Mouse (Mus musculus): ENCODE measurements at regions not wholly inside any gene's neighbourhood (a gene's known extent, or its start where the extent isn't known, plus 50 kb on each side); places are given as distances from the start of the nearest gene placed in this dataset.

DNA sequence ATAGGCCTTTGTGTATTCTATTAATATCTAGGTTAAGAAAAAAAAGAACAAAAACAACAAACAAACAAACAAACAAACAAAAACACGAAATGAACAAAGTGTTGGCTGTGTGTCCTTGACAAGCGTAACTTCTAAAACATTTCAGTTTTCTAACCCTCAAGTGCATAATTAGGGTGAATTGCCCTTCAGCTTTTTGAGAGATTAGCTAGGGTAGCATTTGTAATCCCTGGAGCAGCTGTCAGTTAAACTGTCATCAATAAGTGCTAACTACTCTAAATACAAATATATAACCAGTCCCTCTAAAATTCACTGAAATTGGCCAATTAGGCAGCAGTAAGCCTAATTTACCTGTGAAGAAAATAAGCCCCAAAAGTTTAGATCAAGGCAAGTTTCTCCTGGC, 467.6 kb downstream of the Gabrg2 start:
- DNase-seq, result no peak

DNA sequence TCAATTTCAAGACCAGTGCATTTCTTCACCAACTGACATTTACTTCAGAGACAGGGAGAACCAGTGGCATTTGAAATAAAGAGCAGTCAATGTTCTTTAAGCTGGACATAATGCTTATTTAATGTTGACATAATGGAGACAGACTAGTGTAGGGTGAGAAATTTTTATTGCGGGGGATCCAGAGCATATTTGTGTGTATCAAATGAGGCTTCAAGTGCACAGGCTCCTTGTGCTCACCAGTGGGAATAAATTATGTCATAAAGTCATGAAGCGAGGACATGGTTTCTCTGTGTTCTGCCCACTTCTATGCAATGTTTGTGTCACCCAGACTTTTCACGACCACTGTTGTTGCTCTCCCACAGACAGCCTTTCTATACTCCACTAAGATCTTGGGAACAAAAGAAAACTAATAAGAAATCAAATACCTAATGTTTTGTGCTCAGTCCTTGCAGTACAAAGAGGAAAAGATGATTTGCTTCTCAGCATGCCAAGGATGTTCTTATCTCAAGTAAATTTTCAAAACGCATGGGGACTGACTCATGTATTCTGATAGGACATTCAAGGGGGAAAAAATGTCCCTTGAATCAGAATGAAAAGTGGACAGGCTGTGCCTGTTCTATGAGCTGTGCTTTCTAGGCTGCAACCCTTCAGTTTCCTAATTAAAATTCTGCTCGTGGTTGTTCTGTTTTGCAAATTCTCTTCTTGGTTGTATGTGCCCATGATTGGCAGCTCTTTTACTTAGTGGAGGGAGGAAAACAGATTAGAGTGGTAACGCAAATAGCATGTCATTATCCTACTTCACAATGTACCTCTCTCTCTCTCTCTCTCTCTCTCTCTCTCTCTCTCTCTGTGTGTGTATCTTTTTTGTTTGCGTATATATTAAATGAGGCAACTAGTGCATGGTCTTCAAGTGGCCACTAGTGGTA, 468.4 kb downstream of the Gabrg2 start:
- DNase-seq, result no peak

DNA sequence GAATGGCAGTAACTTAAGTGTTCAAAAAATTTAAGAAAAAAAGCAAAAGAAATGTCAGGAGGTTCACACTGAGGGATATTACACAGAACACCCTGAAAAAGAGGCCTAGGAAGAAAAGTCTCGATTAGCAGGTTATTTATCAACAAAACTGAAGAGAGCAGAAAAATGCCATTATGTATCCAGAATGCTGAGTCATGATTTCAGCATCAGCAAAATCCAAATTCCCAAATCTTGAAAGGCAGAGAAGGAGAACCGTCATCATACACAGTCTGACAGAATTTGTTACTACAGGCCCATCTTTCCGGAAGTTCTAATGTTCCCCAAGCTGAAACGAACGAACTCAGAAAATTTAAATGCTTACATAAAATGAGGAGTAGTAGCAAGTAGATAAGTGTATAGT, 475.7 kb downstream of the Gabrg2 start:
- DNase-seq, result no peak

DNA sequence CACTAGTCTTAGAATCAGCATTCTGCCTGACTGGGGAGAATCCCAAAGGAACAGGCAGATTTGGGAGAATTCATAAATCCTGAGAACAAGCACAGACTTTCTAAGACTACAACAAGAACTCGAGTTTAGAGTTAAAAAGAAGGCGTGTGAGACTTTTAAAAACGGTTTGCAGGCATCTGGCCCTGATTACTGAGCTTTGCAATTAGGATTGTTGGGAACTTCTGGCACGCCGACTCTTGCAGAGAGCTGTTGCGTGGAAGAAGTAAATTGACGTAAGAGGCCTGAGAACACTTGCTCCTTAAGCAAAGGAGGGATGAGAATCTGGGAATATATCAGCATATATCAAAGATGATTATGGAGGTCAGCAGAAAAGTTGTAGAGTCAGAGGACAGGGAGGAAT, 507.4 kb downstream of the Gabrg2 start:
- peak; percentile 14 to 26 for DNase-seq

DNA sequence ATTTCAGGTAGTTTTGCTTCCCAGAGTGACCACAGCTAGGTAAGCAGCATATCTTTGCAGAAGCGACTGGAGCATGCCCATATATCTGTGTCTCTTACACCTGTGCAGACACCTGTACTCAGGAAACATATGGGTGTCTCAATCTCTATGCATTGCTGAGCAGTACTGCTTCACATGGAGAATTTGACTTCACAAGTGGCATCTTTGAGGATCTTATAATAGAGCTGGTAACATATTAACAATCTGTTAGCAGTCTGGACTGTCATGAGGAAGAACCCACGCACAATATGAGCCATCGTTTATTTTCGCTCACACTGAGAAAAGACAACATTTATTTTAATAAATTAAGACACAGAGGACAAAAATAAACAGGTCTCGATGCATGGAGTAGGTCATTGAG, 508.7 kb downstream of the Gabrg2 start:
- DNase-seq, result peak; percentile 15 to 41

DNA sequence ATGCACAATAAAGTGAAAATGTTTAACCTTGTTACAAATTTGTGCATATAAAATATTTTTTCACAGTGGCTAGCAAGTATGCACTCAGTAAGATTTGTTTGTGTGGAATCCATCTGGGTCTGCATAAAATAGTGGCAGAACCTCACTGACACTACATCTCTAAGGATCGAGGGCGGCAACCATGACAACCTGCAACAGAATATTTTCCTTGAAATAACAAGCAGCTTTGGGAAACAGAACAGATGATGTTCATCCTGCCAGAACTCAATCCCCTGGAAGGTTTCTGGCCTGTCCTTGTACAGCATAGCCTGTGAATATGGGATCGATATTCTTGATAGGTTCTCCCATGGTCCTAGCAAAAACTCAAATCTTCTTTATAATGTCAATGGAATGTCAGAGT, 509.4 kb downstream of the Gabrg2 start:
- peak; percentile 33 to 49 for DNase-seq

DNA sequence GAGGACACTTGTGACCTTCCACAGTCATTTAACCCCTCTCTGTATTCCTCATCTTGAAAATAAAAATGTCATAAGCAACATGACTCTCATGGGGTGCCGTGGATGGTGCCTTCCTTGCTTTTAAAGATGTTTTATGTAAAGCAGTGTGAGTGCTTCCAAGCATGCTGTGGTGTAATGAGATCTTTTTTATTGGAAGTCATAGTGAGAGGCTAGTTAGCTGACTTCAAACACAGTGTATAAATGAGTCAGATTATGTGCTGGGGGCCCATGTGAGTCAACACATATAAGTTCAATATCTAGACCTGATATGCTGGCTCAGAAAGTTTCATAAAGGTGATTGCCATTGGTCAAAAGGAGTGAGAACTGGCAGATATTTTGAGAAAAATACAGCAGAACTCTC, 516.8 kb downstream of the Gabrg2 start:
- no peak for DNase-seq

DNA sequence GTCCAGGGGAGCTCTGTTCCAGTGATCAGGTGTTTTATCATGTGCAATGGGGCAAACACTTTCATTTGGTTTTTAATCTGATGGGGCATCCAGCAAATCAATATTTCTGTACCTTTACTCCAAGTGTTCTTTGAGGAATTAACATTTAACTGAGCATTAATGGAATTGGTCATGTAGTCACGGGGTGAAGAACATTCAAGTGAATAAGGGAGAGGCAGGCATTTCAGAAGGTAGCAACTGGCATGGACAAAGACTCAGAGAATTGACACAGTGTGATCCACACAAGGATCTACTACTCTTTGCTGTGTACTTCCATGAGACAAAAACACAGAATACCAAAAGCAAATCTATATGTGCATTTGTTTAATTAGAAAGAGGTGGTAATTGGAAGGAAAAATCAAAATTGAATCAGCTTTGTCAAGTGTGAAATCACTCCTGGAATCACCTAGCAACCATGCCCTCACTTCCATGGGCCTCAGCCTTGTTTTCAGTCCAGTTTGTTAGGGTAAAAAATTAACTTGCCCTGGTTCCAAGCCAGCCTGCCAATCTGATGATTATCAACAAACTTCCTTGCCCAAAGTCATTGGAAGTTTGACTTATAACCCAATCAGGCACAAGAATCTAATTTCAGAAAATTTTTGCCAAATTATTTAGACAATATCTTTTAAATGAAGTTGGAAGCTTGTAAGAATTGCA, 529.6 kb downstream of the Gabrg2 start:
- DNase-seq, result no peak

DNA sequence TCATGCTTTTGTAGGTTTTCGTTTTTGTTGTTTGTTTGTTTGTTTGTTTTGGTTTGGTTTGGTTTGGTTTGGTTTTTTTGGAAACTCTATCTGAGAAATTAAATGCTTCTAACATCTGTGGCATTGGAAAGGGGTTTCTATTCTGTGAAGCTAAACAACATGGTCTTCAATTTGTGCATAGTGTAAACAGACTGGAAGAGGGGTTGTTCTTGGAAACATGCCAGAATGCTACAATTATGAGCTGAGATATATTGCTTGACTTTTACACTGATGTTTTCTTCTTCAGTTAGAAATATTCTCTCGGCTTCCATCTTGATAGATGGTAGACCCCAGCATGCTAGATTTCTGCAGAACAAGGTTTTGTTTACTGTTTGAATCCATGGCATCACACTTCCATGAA, 533.3 kb downstream of the Gabrg2 start:
- no peak for DNase-seq

DNA sequence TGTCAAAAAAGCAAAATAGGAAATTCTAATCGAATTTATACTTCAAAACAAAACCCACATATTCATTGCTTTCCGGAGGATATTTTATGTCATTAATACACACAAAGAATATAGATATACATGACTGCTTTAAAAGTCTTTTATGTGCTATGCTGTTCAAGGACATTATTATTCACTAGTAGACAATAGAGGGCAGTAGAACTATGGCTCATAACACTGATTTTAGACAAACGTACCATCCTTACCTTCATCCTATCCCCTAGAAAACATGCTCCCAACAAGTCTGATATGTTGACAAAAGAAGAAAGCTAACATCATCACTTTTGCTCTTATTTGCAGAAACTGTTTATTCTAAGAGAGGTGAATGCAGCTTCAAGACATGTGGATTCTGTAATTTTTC, 566.8 kb downstream of the Gabrg2 start:
- no peak for DNase-seq

DNA sequence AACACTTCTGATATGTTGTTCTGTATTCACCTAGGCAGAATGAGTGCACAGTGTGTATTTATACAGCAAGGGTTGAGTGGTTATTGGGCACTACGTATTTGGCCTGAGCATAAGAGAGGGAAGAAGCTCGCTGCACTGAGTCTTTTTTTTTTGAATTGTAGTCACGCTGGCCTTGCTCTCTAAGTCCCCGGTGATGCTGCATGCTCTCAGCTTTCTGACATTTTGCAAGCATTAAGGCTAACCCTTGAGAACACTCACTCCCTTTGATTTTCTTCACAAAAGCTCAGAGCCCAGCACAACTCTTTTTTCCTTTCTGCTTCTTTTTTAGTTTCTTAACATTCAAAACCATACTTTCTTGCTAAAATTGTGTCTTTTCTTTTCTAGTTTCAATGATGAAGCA, 575.1 kb downstream of the Gabrg2 start:
- no peak for DNase-seq
